Mouse (Mus musculus): ENCODE measurements at regions not wholly inside any gene's neighbourhood (a gene's known extent, or its start where the extent isn't known, plus 50 kb on each side); places are given as distances from the start of the nearest gene placed in this dataset.

DNA sequence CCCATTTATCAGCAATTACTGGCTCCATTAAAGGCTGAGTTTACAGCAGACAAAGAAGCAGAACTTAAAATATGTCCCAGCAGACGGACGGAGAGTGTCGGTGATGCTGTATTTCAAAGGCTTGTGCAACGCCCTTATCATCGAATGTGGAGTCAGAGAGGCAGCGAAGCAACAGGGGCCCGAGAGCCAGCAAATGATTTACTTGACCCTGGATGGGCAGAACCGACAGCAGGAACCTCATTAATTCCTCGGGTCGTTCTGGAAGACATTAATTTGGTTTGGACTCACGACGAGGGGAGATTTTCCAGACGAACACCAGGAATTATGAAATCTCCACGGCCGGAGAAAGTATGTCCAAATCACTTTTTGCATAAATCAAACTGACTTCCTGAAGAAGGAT, 110.5 kb downstream of the Hlx start:
- no peaks in the 10 kb centered on the region for H3K9me3 ChIP-seq (ENCODE audit: control insufficient read depth, insufficient read depth, low read depth, low read length)
- H3K4me3 ChIP-seq (ENCODE audit: insufficient read depth in 1 of 2, low read depth in 1 of 2, low read length in 2 of 2, poor library complexity in 1 of 2, severe bottlenecking in 1 of 2) = no peak overlapping the region
- in situ Hi-C loops (cut with MboI; ENCODE audit: low sequenced_read_pairs in 2 of 2, unreplicated experiment in 2 of 2) = no loop called here
- no peak overlapping the region for H3K9ac ChIP-seq (ENCODE audit: insufficient read depth, low read depth, low read length, poor library complexity, severe bottlenecking)
- no peak overlapping the region for H3K27ac ChIP-seq (ENCODE audit: insufficient read depth, low read depth, low read length, poor library complexity, severe bottlenecking)
- TF ChIP-seq MAFK (IDR thresholded peaks at IDR 0.05; ENCODE audit: insufficient read depth, low read depth, low read length) = no peak
- no peak for TF ChIP-seq CHD2 (IDR thresholded peaks at IDR 0.05; ENCODE audit: low read depth, low read length)
- TF ChIP-seq ZNF384 (IDR thresholded peaks at IDR 0.05; ENCODE audit: low read depth, low read length) = no peak
- no peak for TF ChIP-seq HCFC1 (IDR thresholded peaks at IDR 0.05; ENCODE audit: borderline replicate concordance, insufficient read depth, low read length)
- no peak for TF ChIP-seq ZC3H11A (IDR thresholded peaks at IDR 0.05; ENCODE audit: borderline replicate concordance, low read depth, low read length)
- no peaks in the 10 kb centered on the region for H3K36me3 ChIP-seq (ENCODE audit: control insufficient read depth, insufficient read depth, low read length, poor library complexity, severe bottlenecking)
- DNase-seq (ENCODE audit: low read depth, low spot score) = no peak
- no peaks in the 10 kb centered on the region; a peak in 1 of 4 replicates for H3K4me1 ChIP-seq (ENCODE audit: control insufficient read depth in 2 of 2, insufficient read depth in 2 of 2, low read length in 2 of 2, poor library complexity in 1 of 2)

- in situ Hi-C loops (cut with MboI; ENCODE audit: low sequenced_read_pairs in 2 of 2, unreplicated experiment in 2 of 2) = no loop called here
- TF ChIP-seq MAFK (IDR thresholded peaks at IDR 0.05; ENCODE audit: insufficient read depth, low read depth, low read length) = no peak
- no peak for TF ChIP-seq HCFC1 (IDR thresholded peaks at IDR 0.05; ENCODE audit: borderline replicate concordance, insufficient read depth, low read length)
- no peak for TF ChIP-seq ZC3H11A (IDR thresholded peaks at IDR 0.05; ENCODE audit: borderline replicate concordance, low read depth, low read length)
- no peak for TF ChIP-seq ZNF384 (IDR thresholded peaks at IDR 0.05; ENCODE audit: low read depth, low read length)
- TF ChIP-seq CHD2 (IDR thresholded peaks at IDR 0.05; ENCODE audit: low read depth, low read length) = no peak
Observed at GRCm38 (mm10) chr1:184617853-184618454, 114.5 kb downstream of the Hlx start.

GRCm38 (mm10) chr1:184615991-184616390, 116.4 kb downstream of the Hlx start:
- DNase-seq (ENCODE audit: low read depth, low spot score) = no peak
- in situ Hi-C loops (cut with MboI; ENCODE audit: low sequenced_read_pairs in 2 of 2, unreplicated experiment in 2 of 2) = no loop called here
- H3K9me3 ChIP-seq (ENCODE audit: control insufficient read depth, insufficient read depth, low read depth, low read length) = no peaks in the 10 kb centered on the region
- no peaks in the 10 kb centered on the region for H3K4me1 ChIP-seq (ENCODE audit: control insufficient read depth in 2 of 2, insufficient read depth in 2 of 2, low read length in 2 of 2, poor library complexity in 1 of 2)
- H3K27ac ChIP-seq (ENCODE audit: insufficient read depth, low read depth, low read length, poor library complexity, severe bottlenecking) = no peak overlapping the region
- no peak for TF ChIP-seq CHD2 (IDR thresholded peaks at IDR 0.05; ENCODE audit: low read depth, low read length)
- peak; percentile 89 for TF ChIP-seq ZNF384 (IDR thresholded peaks at IDR 0.05; ENCODE audit: low read depth, low read length)
- no peak for TF ChIP-seq ZC3H11A (IDR thresholded peaks at IDR 0.05; ENCODE audit: borderline replicate concordance, low read depth, low read length)
- H3K4me3 ChIP-seq (ENCODE audit: insufficient read depth in 1 of 2, low read depth in 1 of 2, low read length in 2 of 2, poor library complexity in 1 of 2, severe bottlenecking in 1 of 2) = no peak overlapping the region
- H3K36me3 ChIP-seq (ENCODE audit: control insufficient read depth, insufficient read depth, low read length, poor library complexity, severe bottlenecking) = no peaks in the 10 kb centered on the region
- H3K9ac ChIP-seq (ENCODE audit: insufficient read depth, low read depth, low read length, poor library complexity, severe bottlenecking) = no peak overlapping the region

More at GRCm38 (mm10) chr1:184617853-184618454, 114.5 kb downstream of the Hlx start:
- H3K36me3 ChIP-seq (ENCODE audit: control insufficient read depth, insufficient read depth, low read length, poor library complexity, severe bottlenecking) = no peaks in the 10 kb centered on the region
- no peak overlapping the region for H3K9ac ChIP-seq (ENCODE audit: insufficient read depth, low read depth, low read length, poor library complexity, severe bottlenecking)
- no peak overlapping the region for H3K27ac ChIP-seq (ENCODE audit: insufficient read depth, low read depth, low read length, poor library complexity, severe bottlenecking)
- H3K9me3 ChIP-seq (ENCODE audit: control insufficient read depth, insufficient read depth, low read depth, low read length) = no peaks in the 10 kb centered on the region
- no peak overlapping the region for H3K4me3 ChIP-seq (ENCODE audit: insufficient read depth in 1 of 2, low read depth in 1 of 2, low read length in 2 of 2, poor library complexity in 1 of 2, severe bottlenecking in 1 of 2)
- no peaks in the 10 kb centered on the region for H3K4me1 ChIP-seq (ENCODE audit: control insufficient read depth in 2 of 2, insufficient read depth in 2 of 2, low read length in 2 of 2, poor library complexity in 1 of 2)
- no peak for DNase-seq (ENCODE audit: low read depth, low spot score)

DNA sequence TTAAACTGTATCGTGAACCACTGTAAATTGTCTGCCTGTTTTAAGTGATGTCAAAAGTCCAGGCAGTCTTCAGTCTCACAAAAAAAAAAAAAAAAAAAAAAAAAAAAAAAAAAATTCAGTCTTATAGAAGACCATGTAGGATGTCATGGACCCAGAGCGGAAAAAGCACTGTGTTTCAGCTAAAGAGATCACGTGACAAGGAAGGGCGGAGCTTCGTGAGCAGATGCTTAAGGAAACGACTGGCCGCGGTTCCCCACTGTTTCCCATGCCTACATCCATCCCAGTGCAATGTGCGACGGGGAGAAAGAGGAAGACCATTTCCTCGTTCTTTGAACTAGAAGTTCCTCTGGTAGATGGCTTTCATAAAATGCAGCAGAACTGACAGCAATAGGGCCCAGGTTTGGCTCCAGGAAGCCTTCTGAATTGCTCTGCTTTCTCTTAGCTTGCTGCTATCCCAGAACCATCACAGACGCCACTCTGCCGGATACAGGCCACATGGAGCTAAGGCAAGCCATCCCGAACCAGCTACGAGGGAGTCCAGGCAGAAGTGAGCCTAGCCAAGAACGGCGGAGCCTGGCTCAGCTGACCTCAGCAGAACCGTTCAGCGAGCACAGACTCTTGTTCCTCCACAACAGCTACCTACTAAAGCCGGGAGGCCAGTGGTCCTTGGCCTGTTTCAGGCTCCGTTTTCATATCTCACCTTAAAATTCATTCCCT, 117.6 kb downstream of the Hlx start:
- Histone ChIP-seq H3K27ac (ENCODE audit: insufficient read depth, low read depth, low read length, poor library complexity, severe bottlenecking) (no peak overlapping the region), H3K9me3 (ENCODE audit: control insufficient read depth, insufficient read depth, low read depth, low read length) (no peaks in the 10 kb centered on the region), H3K4me3 (ENCODE audit: insufficient read depth in 1 of 2, low read depth in 1 of 2, low read length in 2 of 2, poor library complexity in 1 of 2, severe bottlenecking in 1 of 2) (no peak overlapping the region), H3K4me1 (ENCODE audit: control insufficient read depth in 2 of 2, insufficient read depth in 2 of 2, low read length in 2 of 2, poor library complexity in 1 of 2) (no peaks in the 10 kb centered on the region), H3K9ac (ENCODE audit: insufficient read depth, low read depth, low read length, poor library complexity, severe bottlenecking) (no peak overlapping the region), H3K36me3 (ENCODE audit: control insufficient read depth, insufficient read depth, low read length, poor library complexity, severe bottlenecking) (no peaks in the 10 kb centered on the region)
- DNase-seq (ENCODE audit: low read depth, low spot score) = peak; percentile 50
- no peak for TF ChIP-seq HCFC1 (IDR thresholded peaks at IDR 0.05; ENCODE audit: borderline replicate concordance, insufficient read depth, low read length)
- TF ChIP-seq ZNF384 (IDR thresholded peaks at IDR 0.05; ENCODE audit: low read depth, low read length) = peak; percentile 97
- TF ChIP-seq ZC3H11A (IDR thresholded peaks at IDR 0.05; ENCODE audit: borderline replicate concordance, low read depth, low read length) = no peak
- in situ Hi-C loops (cut with MboI; ENCODE audit: low sequenced_read_pairs in 2 of 2, unreplicated experiment in 2 of 2) = no loop called here
